Mouse (Mus musculus) midbrain, embryonic 16.5 days (tissue): ENCODE data around the gene Slc16a11. TPM values are rescaled to one million over a fixed set of nuclear protein-coding genes. Genes with fewer than 3 reads are reported as not detected.
A peak's percentile ranks its signal among the peaks of the same experiment; 100 is the strongest.

Experiments used
- ATAC-seq: fragments of 200-750 bp; cut with Nextera tagmentation; 2 replicates; pipeline ENCODE4 v1.8.0; 2017; ENCODE audit warnings: moderate TSS enrichment
- H3K27ac ChIP-seq: fragments of 300-500 bp; sonication (generic); 2 replicates; pipeline ENCODE4 v1.5.1; 2014; ENCODE audit warnings: mild to moderate bottlenecking, low read length, mixed read lengths
- H3K27me3 ChIP-seq: fragments of 300-500 bp; sonication (generic); 2 replicates; pipeline ENCODE4 v1.6.1; 2014; ENCODE audit warnings: low read depth, low read length, mixed read lengths; ENCODE audit not compliant: control insufficient read depth, insufficient read depth
- H3K36me3 ChIP-seq: fragments of 300-500 bp; sonication (generic); 2 replicates; pipeline ENCODE4 v1.6.1; 2014; ENCODE audit warnings: mild to moderate bottlenecking, low read length, moderate library complexity, mixed read lengths; ENCODE audit not compliant: control insufficient read depth, insufficient read depth
- H3K4me1 ChIP-seq: fragments of 300-500 bp; sonication (generic); 2 replicates; pipeline ENCODE4 v1.6.1; 2014; ENCODE audit warnings: mild to moderate bottlenecking, low read length, mixed read lengths; ENCODE audit not compliant: control insufficient read depth, insufficient read depth
- H3K4me2 ChIP-seq: fragments of 300-500 bp; sonication (generic); 2 replicates; pipeline ENCODE4 v1.6.1; 2014; ENCODE audit warnings: mild to moderate bottlenecking, low read length, mixed read lengths
- H3K4me3 ChIP-seq: fragments of 300-500 bp; sonication (generic); 2 replicates; pipeline ENCODE4 v1.5.1; 2014; ENCODE audit warnings: low read depth, mild to moderate bottlenecking, low read length, moderate library complexity, mixed read lengths
- H3K9ac ChIP-seq: fragments of 300-500 bp; sonication (generic); 2 replicates; pipeline ENCODE4 v1.6.1; 2014; ENCODE audit warnings: low read depth, low read length, mixed read lengths
- H3K9me3 ChIP-seq: fragments of 300-500 bp; sonication (generic); replicated peaks from 2 replicates; pipeline ENCODE4 v1.6.1; 2014; ENCODE audit warnings: mild to moderate bottlenecking, low read length, mixed read lengths; ENCODE audit not compliant: control insufficient read depth, poor library complexity, severe bottlenecking
- WGBS: fragments of 180-500 bp; shearing (Covaris S2); extraction: QIAGEN DNeasy Blood & Tissue Kit; methylation state at CpG from one replicate; pipeline ENCODE4 v1.1.7; 2014; 5-methylcytosine and 5-hydroxymethylcytosine counted together
- polyA plus RNA-seq: library from polyadenylated mRNA; unstranded; fragments of >200 nt; fragmentation: Nextera tagmentation; extraction: Ambion mirVana; gene quantifications from 2 replicates; pipeline ENCODE4 v1.2.1, GENCODE M21; 2015

Slc16a11 gene
- polyA plus RNA-seq, 1 experiment from 2014 or later = 7.8 TPM

- no peak for ATAC-seq
Measured at GRCm38 (mm10) chr11:70211972-70212371, 580 bp upstream of the Slc16a11 start.

DNA sequence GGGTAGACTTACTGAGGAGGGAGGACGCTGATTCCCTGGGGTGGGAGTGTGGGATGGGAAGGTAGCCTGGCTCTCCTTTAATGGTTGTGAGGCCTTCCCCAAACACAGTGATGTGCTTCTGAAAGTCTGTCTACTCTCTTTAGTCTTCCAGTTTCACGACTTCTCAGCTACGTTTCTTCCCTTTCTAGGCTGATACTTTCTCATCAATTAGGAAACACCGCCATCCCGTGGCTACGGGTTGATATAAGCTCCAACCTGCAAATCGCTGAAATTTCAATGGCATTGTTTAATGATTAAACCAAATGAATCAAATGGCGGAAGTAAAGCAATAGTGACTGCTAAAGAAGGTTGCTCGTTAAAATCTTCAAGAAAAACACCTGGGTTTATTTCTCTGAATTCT is 344 bp downstream of the Slc16a11 start:
- H3K9me3 ChIP-seq = no peaks in the 10 kb centered on the region
- 13% methylated on average over 9 of the region's 9 CpGs for whole genome bisulfite sequencing

More at GRCm38 (mm10) chr11:70211972-70212371, 580 bp upstream of the Slc16a11 start:
- peaks cover 32% of the 10 kb centered on the region for H3K27me3 ChIP-seq
- 0 out of 2 replicates have a peak, but pooled peaks cover 2% of the 10 kb centered on the region for H3K36me3 ChIP-seq
- H3K9ac ChIP-seq = no peak overlapping the region
- H3K9me3 ChIP-seq = no peaks in the 10 kb centered on the region
- 67% methylated on average over 6 of the region's 6 CpGs for WGBS
- no peak overlapping the region for H3K4me3 ChIP-seq
- H3K4me1 ChIP-seq = peaks cover 18% of the 10 kb centered on the region
- no peak overlapping the region for H3K4me2 ChIP-seq
- H3K27ac ChIP-seq = no peak overlapping the region

GRCm38 (mm10) chr11:70213736-70214135 is 1.2 kb downstream of the Slc16a11 start:
- 7% methylated on average over 26 of the region's 26 CpGs for WGBS
- Histone ChIP-seq H3K9ac (peak overlapping the region; percentile 67), H3K4me3 (peak overlapping the region; percentile 40), H3K4me1 (peaks cover 24% of the 10 kb centered on the region), H3K36me3 (0 out of 2 replicates have a peak, but pooled peaks cover 2% of the 10 kb centered on the region), H3K4me2 (peak overlapping the region; percentile 89), H3K27ac (no peak overlapping the region), H3K9me3 (no peaks in the 10 kb centered on the region), H3K27me3 (peaks cover 32% of the 10 kb centered on the region)
- ATAC-seq = 0 out of 2 replicates have a peak, but pooled peaks have one; percentile 25

More for the DNA sequence above, 344 bp downstream of the Slc16a11 start:
- H3K4me2 ChIP-seq = no peak overlapping the region
- no peak overlapping the region for H3K4me3 ChIP-seq
- H3K4me1 ChIP-seq = peaks cover 18% of the 10 kb centered on the region
- H3K9ac ChIP-seq = no peak overlapping the region
- H3K36me3 ChIP-seq = 0 out of 2 replicates have a peak, but pooled peaks cover 2% of the 10 kb centered on the region
- H3K27ac ChIP-seq = no peak overlapping the region
- ATAC-seq = no peak
- peaks cover 32% of the 10 kb centered on the region for H3K27me3 ChIP-seq

GRCm38 (mm10) chr11:70214191-70214855 is 1.8 kb downstream of the Slc16a11 start:
- Histone ChIP-seq H3K27me3 (peaks cover 32% of the 10 kb centered on the region), H3K4me1 (peaks cover 30% of the 10 kb centered on the region)
- ATAC-seq = peak; percentile 56; the same call in 1 of the 2 replicates

GRCm38 (mm10) chr11:70214856-70215209 is 2.3 kb downstream of the Slc16a11 start:
- peaks cover 35% of the 10 kb centered on the region for H3K4me1 ChIP-seq
- H3K4me2 ChIP-seq = peak overlapping the region; percentile 89
- peak overlapping the region; percentile 40; the same call in 1 of the 2 replicates for H3K4me3 ChIP-seq
- 4% methylated on average over 18 of the region's 18 CpGs for WGBS
- no peak for ATAC-seq
- 0 out of 2 replicates have a peak, but pooled peaks cover 2% of the 10 kb centered on the region for H3K36me3 ChIP-seq
- peaks cover 32% of the 10 kb centered on the region for H3K27me3 ChIP-seq
- no peaks in the 10 kb centered on the region for H3K9me3 ChIP-seq
- no peak overlapping the region for H3K27ac ChIP-seq
- H3K9ac ChIP-seq = peak overlapping the region; percentile 67

More at GRCm38 (mm10) chr11:70214191-70214855, 1.8 kb downstream of the Slc16a11 start:
- H3K9ac ChIP-seq = peak overlapping the region; percentile 67
- no peaks in the 10 kb centered on the region for H3K9me3 ChIP-seq
- H3K27ac ChIP-seq = no peak overlapping the region
- WGBS = under 1% methylated on average over 44 of the region's 46 CpGs
- 0 out of 2 replicates have a peak, but pooled peaks cover 2% of the 10 kb centered on the region for H3K36me3 ChIP-seq
- peak overlapping the region; percentile 40 for H3K4me3 ChIP-seq
- H3K4me2 ChIP-seq = peak overlapping the region; percentile 89

DNA sequence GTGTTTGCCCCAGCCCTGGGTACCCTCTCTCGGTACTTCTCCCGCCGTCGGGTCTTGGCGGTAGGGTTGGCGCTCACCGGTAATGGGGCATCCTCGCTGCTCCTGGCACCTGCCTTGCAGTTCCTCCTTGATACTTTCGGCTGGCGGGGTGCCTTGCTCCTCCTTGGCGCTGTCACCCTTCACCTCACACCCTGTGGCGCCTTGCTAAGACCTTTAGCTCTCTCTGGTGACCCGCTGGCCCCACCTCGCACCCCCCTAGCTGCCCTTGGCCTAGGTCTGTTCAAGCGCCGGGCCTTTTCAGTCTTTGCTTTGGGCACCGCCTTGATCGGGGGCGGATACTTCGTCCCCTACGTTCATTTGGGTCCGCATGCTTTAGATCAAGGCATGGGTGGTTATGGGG is 2.7 kb downstream of the Slc16a11 start:
- peak overlapping the region; percentile 28; the same call in 1 of the 2 replicates for H3K9ac ChIP-seq
- H3K9me3 ChIP-seq = no peaks in the 10 kb centered on the region
- no peak overlapping the region for H3K27ac ChIP-seq
- 0 out of 2 replicates have a peak, but pooled peaks cover 2% of the 10 kb centered on the region for H3K36me3 ChIP-seq
- H3K4me3 ChIP-seq = 0 out of 2 replicates have a peak overlapping the region, but pooled peaks have one; percentile 6
- peak overlapping the region; percentile 89; the same call in 1 of the 2 replicates for H3K4me2 ChIP-seq
- H3K4me1 ChIP-seq = peaks cover 35% of the 10 kb centered on the region
- no peak for ATAC-seq
- H3K27me3 ChIP-seq = peaks cover 32% of the 10 kb centered on the region
- WGBS = 10% methylated on average over 22 of the region's 22 CpGs

DNA sequence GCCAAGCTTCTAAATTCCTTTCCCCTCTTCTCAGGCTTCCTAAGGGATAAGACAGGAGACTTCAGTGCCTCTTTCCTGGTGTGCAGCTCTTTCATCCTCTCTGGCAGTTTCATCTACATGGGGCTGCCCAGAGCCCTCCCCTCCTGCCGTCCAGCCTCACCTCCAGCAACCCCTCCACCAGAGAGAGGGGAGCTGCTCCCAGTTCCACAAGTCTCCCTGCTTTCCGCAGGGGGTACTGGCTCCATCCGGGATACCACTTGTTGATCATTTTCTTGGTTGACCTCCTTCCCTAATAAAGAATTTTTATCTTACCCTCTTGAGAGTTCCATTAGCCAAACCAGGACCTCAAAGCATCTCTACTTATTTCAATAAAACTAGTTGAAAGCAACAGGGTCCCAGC is 3.6 kb downstream of the Slc16a11 start:
- H3K36me3 ChIP-seq = 0 out of 2 replicates have a peak, but pooled peaks cover 2% of the 10 kb centered on the region
- no peak overlapping the region for H3K9ac ChIP-seq
- no peak overlapping the region for H3K27ac ChIP-seq
- H3K9me3 ChIP-seq = no peaks in the 10 kb centered on the region
- no peak for ATAC-seq
- H3K4me2 ChIP-seq = no peak overlapping the region
- H3K27me3 ChIP-seq = peaks cover 32% of the 10 kb centered on the region
- no peak overlapping the region for H3K4me3 ChIP-seq
- WGBS = 43% methylated on average over 3 of the region's 3 CpGs
- peaks cover 35% of the 10 kb centered on the region for H3K4me1 ChIP-seq

DNA sequence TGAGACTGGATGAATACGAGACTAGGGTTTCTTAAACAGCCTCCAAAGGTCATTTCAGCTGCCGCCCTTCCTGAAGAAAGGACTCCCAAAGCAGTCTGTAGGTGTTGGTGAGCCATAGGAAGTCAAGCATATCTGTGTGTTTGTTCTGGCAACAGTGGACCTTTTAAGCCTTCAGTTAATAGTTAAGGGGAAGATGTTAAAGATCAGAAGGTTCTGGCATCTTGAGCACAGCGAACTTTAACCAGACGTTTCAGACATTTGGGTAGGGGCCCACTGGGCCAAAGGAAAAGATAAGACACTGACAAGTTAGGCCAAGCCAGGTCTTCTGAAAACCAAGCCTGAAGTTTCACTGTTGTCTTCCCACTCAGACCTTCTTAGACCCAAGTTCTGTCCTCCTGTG is 5.5 kb downstream of the Slc16a11 start:
- H3K9me3 ChIP-seq = no peaks in the 10 kb centered on the region
- H3K27ac ChIP-seq = no peak overlapping the region
- 93% methylated on average over 4 of the region's 4 CpGs for WGBS
- 0 out of 2 replicates have a peak, but pooled peaks cover 2% of the 10 kb centered on the region for H3K36me3 ChIP-seq
- no peak overlapping the region for H3K9ac ChIP-seq
- H3K4me3 ChIP-seq = no peak overlapping the region
- H3K4me1 ChIP-seq = peaks cover 45% of the 10 kb centered on the region
- H3K4me2 ChIP-seq = no peak overlapping the region
- ATAC-seq = no peak
- H3K27me3 ChIP-seq = peaks cover 25% of the 10 kb centered on the region
